Mouse (Mus musculus): Measurements from ENCODE around the gene Tmem104. TPM values are rescaled to one million over a fixed set of nuclear protein-coding genes. Genes with fewer than 3 reads are reported as not detected.

Gene Tmem104
- polyA plus RNA-seq (2012; rRNA removed) = 10.2 and 10.4 TPM in 2 replicates

DNA sequence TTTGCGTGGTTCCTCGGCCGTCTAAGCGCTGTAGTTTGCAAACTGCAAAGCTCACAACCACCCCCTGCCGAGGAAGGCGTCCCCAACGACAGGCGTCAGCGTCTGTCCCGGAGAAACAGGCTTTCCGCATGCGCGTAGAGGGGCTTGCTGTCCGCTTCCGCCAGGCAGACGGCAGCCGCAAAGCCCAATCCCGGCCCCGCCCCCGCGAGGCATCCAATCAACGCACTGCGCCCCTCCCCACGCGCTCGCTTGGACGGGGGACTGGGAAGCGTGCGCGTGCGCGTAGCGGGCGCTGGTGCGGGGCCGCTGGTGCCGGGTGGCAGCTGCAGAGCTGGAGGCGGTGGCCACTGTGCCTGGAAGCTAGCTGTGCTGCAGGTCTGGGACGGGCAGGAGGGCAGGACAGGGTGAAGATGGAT, at the start of gene Tmem104:
Gene Tmem104, plus strand, starts transcription at position 264 of the 416 bp plus-strand sequence.
- peak; percentile 97 to 99 for DNase-seq (ENCODE audit: extremely low spot score in 1 of 2, low spot score in 1 of 2)

DNA sequence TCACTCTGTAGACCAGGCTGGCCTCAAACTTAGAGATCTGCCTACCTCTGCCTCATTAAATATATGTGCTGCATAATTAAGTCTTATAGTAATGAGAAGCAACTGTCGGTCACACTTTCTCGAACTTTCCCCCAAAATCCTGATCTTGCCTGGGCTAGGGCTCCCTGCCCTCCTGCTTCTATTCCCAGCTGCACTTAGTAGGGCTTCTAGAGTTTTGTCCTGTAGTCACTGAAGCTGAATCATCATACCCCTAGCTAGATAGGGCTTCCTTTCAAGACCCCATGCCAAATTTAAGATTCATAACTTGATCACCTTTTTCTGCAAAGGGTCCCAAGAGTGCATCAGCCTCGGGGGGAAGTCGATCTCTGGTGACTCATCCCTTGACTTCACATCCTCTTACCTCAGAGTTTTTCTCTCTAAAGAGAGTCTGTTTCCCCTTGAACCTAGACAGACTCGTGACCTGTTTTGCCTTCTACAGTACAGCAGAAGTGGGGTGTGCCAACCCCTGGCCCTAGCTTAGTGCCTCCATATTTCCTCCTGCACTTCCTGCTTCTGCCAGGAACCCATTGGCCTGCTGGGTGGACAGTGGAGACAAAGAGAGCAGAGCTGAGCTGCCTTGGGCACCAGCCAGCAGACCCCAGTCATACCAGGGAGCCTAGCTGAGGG, 48.6 kb upstream of the Tmem104 start:
- no peak for DNase-seq (ENCODE audit: extremely low spot score in 1 of 2, low spot score in 1 of 2)

DNA sequence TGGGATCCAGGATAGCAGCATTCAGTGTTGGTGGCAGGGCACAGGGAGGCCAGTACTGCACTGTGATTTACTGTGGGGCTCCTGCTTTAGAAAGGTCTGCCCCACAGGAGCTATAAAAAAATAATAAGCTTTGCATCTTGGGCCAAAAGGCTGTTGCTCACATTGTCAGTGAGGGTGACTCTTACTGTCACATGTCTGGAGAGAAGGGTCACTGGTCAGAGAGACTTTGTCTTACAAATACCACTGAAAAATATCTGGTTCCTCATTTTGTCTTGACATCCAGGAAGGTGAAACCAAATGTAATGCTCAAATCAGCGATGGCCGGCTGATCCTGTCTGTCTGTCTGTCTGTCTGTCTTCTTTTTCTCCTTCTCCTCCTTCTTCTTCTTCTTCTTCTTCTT, 45.3 kb upstream of the Tmem104 start:
- DNase-seq (ENCODE audit: extremely low spot score in 1 of 2, low spot score in 1 of 2) = no peak

DNA sequence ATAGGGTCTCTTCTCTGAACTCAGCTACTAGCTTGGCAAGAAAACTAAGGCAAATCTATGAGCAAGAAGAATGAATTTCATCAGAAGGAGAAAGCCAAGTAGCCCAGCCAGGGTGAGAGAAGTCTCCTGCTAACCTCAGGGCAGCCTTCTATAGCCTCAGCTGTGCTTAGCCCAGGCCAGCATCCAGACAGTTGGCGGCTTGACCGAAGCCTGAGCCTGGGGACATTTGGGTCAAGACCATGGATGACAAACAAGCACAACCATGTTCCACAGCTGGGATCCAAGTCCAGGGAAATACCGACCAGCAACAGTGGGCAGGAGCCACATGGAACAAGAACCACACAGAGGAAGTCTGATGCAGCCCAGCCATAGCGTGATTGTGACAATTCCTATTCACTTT, 39.5 kb upstream of the Tmem104 start:
- DNase-seq (ENCODE audit: extremely low spot score in 1 of 2, low spot score in 1 of 2) = no peak

DNA sequence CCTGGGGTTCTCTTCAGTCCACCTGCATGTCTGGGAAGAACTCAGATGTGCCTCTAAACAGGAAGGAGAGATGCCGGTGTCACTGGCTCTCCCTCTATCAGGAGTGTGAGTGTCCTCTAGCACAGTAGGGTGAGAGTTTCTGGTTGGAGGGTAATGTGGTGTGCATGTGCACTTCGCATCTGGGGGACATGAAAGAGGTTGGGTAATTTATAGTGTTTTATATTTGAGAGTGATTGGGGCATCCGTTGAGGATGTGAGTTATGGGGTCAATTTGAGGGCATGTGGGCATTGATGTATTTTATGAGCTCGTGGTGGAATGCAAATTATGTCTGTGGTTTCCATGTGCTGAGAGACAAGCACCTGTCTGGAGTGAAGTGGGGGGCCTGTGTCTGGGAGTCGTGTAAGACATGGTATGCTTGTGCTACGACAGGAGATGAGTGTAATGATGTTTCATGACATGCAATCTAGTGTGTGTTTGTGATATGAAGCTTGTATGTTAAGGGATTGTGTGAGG, 36.5 kb upstream of the Tmem104 start:
- DNase-seq (ENCODE audit: extremely low spot score in 1 of 2, low spot score in 1 of 2) = no peak

DNA sequence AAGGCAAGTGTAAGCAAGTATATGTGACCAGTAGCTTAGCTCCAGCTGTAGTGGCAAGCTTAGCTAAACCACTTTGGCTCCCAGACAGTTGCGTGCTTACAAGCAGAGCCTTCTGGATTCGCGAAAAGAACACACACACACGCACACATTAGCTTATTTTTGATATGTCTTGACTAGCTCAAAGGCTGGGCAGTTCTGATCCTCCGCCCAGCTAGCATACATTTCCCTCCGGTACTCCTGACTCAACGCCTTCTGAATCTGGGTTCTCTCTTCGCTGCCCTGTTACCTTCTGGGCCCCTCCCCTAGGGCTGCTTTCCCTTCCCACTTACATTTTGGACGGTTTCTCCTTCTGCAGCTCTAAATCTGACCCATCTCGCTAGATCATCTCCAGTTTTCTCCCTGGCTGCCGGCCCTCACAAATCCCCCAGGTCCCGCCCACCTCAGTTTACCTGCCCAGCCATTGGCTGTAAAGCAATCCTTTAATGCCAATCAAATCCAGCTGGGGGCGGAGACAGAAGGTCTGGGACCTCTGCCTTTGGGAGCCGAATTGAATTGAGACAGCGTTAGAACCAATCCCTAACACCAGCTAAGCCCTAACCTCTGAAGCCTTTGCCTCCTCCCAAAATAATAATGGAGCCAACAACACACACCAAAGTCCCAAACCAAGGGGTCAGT, 35.4 kb upstream of the Tmem104 start:
- DNase-seq (ENCODE audit: extremely low spot score in 1 of 2, low spot score in 1 of 2) = no peak

DNA sequence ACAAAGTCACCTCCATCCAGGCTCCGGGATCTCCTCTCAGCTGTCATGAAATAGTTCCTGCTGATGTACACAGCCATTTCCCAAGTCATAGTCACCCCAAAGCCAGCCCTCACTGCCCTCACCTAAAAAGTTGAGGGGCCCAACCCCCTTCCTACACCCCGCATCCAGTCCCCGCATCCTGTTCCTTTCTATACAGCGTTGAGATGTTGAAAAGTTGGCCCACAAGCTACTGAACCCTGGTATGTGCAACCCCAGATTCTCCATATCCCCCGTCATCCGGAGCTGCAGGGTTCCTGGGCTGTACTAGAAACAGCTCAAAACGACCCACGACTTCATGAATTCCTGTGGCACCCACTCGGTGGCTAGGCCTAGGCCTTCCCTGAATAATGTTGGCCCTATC, 34.2 kb upstream of the Tmem104 start:
- DNase-seq (ENCODE audit: extremely low spot score in 1 of 2, low spot score in 1 of 2) = no peak

DNA sequence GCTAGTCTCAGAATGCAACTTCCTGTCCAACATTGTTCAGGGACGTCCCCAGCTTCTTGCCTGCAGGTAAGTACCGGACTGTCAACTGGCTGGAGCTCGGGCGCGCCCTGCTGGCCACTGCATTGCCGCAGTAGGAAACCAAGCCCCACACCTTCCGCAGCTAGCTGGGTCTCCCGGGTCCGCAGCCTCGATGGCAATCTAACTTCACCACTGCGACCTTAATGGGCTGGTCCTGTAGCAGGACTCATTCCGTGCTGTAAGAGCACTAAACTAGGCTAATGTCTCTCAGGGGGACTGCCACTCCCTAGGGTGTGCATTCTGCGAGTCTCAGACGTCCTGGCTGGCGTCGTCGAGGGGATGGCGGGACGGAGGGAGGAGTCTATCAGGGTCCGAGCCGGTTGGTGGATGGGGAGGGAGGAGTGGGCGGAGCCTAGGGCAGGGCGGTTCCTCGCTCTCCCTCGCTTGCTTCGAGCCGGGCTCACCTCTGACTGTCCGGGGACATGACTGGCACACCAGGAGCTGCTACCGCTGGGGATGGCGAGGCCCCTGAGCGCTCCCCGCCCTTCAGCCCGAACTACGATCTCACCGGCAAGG, 33.5 kb upstream of the Tmem104 start:
- peak in 1 of 2 experiments; percentile 72 for DNase-seq (ENCODE audit: extremely low spot score in 1 of 2, low spot score in 1 of 2)

DNA sequence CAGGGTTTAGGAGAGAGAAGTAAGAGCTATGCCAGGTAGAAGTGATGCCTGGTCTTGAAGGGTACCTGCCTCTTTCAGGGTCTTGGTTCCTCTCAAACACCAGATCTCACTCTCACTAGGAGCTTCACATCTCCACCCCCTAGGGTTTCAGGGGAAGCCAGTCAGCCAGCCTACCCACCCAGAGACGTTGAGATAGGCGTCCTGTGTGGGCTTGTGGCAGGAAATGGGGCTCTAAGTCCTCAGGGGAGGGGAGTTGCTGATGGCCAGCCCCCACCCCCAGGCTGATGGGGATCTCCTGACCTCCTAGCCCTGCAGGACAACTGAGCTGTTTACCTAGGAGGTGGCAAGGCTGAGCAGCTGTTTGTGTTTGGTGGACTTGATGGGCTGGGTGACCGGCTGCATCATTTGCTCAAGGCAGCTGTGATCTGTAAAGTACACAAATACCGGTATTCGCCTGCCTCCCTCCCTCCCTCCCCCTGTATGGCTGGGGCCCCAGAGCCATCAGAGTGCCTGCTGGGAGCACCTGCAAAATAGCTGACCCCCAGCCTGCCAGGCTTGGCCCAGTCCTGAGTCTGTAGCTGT, 32.1 kb upstream of the Tmem104 start:
- DNase-seq (ENCODE audit: extremely low spot score in 1 of 2, low spot score in 1 of 2) = no peak

DNA sequence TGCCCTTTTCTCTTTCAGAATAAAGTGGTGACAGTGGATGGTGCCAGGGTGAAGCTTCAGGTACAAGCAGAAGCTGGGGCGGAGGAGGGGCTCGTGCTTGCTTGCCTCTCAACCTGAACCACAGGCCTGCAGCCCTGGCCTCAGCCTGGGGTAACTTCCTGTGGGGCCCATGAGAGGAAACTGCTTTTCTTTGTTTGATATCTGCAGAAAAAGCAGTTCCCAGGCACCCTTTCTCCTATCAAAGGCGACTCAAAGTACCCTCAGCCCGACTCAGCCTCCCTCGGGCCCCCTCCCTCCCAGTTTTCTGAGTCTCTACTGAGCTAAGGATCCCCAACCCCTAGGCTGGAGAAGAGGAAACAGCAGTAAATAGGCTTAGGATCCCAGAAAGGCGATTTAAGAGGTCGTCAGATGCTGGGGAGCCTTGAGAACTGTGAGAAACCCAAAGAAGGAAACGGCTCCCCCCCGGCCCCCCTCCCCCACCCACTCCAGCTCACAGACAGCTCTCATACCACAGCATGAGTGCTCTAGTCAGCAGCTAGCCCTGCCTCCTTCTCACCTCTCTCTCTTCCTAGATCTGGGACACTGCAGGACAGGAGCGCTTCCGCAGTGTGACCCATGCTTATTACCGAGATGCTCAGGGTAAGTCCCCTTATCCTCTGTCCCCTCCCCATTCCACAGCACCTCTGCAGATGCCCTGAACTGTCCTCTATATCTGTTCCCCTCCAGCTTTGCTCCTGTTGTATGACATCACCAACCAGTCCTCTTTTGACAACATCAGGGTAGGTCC, 29.2 kb upstream of the Tmem104 start:
- DNase-seq (ENCODE audit: extremely low spot score in 1 of 2, low spot score in 1 of 2) = no peak

DNA sequence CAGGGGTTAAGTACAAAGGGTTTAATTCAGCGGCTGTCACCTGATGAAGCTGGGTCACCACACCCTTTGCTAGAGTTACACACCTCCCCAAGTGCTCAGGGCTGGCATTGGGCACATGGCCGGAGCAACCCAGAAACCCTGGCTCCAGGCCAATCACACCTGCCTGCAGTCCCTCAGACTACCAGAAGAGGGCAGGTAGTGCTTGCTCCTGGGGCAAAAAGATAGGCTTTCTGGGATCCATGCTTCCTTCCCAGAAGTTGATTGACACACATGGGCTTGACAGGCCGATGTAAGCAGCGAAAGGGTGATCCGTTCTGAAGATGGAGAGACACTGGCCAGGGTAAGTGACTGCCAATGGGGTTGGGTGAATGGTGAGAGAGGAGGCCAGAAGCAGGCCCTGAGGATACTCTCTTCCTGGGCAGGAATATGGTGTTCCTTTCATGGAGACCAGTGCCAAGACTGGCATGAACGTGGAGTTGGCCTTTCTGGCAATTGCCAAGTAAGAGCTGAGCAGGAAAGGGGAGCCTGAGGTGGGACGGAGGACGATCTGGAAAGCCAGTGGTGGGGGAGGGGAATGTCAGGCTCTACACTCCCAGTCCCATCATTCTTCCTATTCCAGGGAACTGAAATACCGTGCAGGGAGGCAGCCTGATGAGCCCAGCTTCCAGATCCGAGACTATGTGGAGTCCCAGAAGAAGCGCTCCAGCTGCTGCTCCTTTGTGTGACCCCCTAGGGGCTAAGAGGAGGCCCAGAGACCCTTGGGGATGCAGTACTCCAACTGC, 27.1 kb upstream of the Tmem104 start:
- DNase-seq (ENCODE audit: extremely low spot score in 1 of 2, low spot score in 1 of 2) = peak in 1 of 2 experiments; percentile 70

DNA sequence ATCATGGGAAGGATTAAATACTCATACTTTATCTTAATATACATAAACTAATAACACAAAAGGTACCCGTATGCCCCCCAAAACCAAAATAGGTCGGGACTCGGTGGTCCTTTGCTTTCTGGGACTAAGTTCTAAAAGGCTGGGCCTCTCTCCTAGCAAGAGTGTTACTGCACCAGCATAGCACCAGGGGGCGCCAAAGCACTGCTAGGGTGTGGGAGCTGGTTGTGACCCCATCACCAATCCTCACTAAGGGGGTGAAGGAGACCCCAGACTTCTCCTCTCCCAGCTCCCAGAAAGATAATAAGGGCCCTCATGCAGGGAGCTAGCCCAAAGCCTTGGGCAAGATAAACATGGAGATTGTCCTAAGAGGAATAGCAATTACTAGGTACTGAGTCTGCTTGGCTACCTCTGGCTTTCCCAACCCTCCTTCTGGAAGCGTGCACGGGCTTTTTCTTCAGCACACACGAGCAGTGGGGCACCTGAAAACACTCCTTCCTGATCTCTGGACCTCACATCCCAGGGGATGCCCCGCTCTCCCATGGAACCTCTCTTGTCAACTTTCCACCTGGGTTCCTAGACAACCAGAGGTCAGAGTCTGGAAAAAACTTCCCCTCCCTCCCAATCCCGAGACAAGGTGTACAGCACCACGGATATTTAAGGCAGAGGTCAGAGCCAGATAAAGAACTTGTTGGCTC, 26.3 kb upstream of the Tmem104 start:
- peak in 1 of 2 experiments; percentile 62 for DNase-seq (ENCODE audit: extremely low spot score in 1 of 2, low spot score in 1 of 2)

DNA sequence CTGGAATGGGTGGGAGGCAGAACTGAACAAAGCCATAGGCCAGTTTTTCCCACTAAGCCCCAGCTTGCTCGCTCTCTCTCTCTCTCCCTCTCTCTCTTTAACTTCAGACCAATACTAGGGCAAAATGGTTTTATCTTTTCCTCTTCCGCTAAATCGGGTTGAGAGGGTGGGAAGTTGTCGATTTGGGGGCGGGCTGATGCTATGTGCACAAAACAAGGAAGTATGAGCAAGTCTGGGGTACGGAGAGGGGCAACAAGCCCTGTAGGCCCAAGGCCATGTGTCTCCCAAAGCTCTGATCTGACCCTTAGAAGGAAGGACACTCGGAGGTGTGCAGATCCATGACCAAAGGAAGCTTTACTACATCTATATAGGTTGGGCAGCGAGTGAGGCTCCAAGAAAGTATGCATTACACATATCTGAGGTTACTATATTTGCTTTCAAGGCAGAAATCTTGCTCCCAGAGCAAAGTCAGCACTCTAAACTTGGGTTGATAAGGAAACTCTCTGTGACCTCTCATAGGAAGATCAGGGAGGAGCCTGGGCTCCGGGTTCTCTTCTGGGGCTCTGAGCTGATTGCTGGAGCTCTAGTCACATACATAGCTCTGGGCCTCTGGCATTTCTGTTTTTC, 25.6 kb upstream of the Tmem104 start:
- DNase-seq (ENCODE audit: extremely low spot score in 1 of 2, low spot score in 1 of 2) = no peak

DNA sequence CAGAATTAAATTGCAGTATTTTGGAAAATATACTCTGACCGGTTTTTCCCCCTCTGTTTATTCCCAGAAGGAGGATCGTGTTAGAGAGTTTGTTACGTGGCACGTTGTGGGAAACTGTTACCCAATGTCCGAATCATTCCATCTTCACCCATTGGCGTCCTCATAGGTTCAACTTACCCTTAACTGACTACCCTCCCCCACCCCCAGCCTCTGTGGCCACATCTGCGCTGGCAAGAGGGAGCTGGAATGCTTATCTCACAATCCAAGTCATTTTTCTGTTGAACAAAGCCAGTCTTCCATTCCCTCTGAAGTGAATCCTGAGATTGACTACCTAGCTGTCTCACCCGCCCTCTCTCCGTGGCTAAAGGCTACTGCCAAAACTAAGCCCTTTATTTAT, 25.1 kb upstream of the Tmem104 start:
- DNase-seq (ENCODE audit: extremely low spot score in 1 of 2, low spot score in 1 of 2) = no peak

DNA sequence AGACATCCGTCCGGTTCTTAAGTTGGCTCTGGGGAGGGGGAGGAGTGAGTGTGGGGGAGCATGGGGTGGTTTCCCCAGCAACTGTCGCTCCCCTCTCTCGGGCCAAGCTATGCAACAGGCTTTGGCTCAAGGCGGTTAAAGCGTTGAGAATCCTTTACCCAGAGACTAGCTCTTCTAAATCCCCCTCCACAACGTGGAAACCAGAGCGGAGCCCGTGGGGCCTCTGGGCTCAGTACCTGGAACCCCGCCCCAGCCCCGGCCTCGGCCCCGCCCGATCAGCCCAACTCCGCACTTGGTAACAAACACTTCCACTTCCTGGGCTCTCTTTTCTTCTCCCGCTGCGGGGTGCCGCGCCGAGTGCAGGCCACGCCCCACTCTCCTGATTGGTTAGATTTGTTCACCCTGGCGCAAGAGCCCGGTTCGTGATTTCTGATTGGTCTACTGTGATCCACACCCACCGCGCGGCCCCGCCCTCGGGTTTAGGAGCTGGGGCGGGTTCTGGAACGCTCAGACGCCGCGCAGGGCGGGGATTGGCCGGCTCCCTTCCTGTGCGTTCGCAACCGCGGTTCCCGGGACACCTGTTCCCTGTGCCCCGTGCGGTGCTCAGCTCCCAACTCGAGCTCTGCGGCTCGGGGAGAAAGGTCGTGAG, 24.3 kb upstream of the Tmem104 start, which contains the start of gene Slc9a3r1:
Gene Slc9a3r1, plus strand, starts transcription at position 510 of the 649 bp plus-strand sequence.
- DNase-seq (ENCODE audit: extremely low spot score in 1 of 2, low spot score in 1 of 2) = peak; percentile 87 to 92

DNA sequence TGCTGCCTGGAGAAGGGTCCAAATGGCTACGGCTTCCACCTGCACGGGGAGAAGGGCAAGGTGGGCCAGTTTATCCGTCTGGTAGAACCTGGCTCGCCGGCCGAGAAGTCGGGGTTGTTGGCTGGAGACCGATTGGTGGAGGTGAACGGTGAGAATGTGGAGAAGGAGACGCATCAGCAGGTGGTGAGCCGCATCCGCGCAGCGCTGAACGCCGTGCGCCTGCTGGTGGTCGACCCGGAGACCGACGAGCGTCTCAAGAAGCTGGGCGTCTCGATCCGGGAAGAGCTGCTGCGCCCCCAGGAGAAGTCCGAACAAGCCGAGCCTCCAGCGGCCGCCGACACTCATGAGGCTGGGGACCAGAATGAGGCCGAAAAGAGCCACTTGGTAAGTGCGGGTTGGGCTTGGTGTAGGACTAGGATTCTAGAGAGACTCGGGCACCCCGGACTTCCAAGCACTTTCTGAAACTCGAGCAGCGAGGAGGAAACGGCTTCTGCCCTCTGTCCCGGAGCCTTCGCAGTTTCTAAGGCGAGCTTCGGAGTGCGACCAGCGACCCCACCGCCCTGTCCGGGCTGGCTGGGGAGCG, 23.6 kb upstream of the Tmem104 start:
- no peak for DNase-seq (ENCODE audit: extremely low spot score in 1 of 2, low spot score in 1 of 2)

DNA sequence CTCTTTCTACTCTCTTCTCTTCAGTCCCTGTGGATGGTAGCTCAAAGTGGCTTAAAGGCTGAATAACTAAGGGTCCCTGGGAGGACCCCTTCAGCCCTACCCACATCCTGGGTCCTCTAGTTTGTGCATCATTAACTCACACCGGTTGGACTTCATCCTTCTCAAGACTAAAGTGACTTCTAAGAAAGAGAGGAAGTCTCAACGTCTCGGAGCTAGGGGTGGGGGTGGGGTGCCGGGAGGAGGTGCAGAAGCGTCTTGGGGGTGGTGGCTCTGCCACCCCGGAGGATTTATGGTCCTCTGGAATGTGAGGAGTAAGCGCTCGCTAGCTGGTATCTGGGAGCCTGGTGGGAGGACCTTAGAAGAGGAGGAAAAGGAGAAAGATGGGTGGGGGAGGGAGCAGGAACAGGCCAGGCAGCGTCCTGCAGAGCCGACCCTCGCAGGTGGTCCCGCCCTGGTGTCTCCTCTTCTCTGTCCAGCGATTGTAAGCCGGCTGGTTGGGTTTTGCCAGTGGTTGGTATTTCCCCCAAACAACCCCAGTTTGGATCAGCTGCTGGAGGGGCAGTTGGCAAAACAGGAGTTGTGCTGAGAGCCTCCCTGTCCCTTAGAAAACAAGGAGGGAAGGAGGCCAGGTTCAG, 22.8 kb upstream of the Tmem104 start:
- no peak for DNase-seq (ENCODE audit: extremely low spot score in 1 of 2, low spot score in 1 of 2)
